Mouse (Mus musculus) T-helper 17 cell (primary cell): ENCODE results near the gene Gtf2f1.

Experiments
- in situ Hi-C, 2 experiments: fragments of 300-600 bp; cut with MboI, MseI; formaldehyde crosslinking; loops; 1 replicate in 1 of 2; 2 replicates in 1 of 2; pipeline ENCODE4 v1.15.1; 2025; ENCODE audit warnings: high pct_unique_total_duplicates in 2 of 2

The Gtf2f1 gene

DNA sequence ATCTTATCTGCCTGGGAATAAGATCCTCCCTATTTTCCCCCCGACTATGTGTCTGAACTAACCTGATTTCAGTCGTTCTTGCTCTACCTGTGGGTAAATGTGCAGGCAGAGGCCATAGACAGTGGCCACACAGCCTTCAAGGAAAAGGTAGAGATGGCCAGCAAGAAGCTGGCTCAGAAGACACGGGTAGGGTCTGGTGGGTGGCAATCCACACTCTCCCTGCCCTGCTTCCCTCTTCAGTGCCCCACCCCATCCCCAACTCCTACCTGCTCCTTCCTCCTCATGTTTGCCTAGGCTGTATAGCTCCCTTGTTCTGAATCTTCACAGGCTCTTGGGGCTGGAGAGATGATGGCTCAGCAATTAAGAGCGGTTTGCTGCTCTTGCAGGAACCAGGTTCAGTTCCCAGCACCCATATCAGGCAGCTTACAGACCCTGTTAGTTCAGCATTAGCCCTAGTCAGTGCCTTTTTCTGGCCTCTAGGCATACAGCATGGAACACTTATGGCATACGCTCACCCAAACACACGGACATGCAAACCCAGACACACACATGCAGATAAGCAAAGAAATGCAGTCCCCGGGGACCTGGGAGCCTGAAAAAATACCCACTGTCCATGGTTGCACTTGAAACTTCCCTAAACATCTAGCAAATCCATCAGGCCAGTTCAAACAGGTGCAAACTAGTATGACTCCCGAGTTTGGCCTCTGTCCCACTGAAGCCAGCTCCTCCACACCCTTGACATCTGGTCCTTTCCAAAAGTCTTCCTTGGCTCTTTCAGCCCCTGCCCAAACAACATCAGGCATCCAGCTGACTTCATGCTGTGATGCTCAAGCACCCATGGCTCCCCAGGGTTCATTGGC is 34.3 kb downstream of the Gtf2f1 start:
- in situ Hi-C loops: no loop called here

DNA sequence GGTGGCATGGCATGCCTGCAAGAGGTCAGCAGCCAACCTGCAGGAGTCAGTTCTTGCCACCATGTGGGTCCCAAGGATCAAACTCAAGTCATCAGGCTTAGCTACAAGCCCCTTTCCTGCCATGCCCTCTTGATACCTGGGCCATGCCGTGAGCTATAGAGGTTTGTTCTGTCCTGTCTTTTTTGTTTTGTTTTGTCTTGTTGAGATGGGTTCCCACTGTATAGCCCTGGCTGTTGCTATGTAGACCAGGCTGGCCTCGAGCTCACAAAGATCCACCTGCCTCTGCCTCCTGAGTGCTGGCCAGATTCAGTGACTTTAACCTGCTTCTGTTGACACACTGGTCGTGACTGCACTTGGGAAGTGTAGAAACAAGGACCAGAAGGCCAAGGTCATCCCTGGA is 35.7 kb downstream of the Gtf2f1 start:
- in situ Hi-C loops: no loop called here

DNA sequence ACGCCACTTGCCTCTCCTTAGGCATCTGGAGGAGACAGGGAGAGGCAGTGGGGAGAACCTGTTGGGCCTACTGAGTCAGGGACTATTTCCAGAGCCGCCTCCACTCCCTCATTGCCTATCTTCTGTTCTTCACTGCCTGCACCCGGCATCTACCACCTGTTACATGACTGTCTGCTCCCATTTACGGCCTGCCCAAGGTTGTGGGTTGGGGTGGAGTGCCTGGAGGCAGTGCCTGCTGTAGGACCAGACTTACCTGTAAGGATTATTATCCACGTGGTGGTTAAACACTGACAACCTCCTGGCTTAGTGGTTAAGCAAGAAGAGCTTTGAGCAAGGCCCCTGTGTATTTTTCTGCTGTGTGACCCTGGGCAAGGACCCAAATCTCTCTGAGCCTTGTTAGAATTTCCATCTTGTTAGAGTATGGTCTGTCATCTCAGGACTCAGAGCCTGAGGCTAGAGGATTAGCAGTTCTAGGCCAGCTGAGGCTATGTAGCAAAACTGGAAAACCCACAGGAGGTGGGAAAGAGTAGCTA is 36.3 kb downstream of the Gtf2f1 start:
- in situ Hi-C loops: no loop called here

DNA sequence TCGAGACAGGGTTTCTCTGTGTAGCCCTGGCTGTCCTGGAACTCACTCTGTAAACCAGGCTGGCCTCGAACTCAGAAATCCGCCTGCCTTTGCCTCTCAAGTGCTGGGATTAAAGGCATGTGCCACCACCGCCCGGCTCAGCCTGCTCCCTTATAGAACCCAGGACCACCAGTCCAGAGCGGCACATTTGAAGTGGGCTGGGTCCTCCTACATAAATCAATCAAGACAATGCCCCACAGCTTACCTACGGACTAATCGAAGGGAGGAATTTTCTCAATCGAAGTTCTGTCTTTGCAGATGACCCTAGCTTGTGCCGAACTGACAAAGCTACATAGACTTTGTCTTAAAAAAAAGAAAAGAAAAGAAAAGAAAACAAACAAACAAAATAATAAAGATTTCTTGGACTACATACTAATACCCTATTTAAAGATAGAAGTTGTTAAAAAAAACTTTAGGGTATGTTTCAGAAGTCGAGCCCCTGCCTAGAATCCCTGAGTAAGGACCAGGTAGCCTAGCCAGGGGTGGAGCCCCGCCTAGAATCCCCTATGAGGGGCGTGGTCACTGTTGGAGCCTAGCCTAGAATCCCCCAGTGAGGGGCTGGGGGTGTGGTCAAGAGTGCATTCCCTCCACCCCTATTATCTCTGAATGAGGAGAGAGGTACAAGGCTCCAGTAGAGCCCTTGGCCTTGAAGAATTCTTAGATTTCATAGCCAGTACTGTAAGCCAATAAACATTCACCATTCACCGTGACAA is 37.0 kb downstream of the Gtf2f1 start:
- in situ Hi-C loops: no loop called here

DNA sequence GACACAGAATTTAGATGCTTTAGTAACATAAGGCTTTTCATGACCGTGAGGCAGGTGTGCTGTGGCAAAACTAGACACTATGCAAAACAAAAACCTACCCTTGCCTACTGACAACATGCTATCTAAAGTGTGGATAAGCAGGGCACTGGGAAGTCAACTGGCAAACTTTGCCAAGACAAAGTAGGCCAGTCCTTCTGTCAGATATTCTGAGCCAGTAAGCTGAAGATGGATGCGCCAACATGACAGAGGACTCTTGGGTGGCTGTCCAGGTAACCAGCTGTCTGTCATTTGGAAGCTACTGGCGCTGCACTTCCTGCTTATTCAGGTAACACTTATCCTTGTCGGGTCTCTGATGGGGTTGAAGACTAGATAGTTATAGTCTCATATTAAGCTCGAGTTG is 41.0 kb downstream of the Gtf2f1 start:
- in situ Hi-C loops: no loop called here

DNA sequence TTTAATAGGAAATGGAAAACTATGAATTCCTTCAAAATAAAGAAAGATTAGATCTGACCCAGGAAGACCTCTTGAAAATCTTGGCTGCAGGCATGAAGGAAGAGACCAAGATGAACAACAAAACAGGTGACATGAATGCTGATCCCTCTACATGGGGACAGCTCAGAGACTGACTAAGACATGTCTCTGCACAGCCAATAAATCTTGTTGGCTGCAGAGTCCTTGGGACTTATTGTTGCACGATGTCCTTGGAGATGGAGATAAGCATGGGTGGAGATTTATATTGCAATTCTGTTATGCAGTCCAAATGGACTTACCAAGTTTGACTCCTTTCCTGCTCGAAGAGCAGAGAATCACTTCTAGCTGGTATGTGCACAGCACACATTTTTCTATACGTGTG is 41.8 kb downstream of the Gtf2f1 start:
- in situ Hi-C loops: no loop called here

DNA sequence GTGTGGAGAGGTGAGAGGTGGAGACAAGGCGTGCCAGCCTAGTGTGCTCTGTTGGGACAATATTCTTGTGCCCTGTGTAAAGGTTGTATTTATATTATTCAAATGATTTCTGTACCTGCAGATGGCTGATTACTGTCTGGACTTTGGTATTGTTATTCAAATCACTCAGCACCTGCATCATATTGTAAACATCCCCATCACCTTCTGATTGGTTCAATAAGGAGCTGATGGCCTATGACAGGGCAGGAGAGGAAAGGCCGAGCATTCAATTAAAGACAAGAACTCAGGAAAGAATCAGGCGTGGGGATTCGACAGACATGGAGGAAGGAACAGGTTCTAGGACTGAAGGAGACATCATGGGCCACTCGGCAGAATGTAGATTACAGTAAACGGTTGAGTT is 47.4 kb downstream of the Gtf2f1 start:
- in situ Hi-C loops: no loop called here

DNA sequence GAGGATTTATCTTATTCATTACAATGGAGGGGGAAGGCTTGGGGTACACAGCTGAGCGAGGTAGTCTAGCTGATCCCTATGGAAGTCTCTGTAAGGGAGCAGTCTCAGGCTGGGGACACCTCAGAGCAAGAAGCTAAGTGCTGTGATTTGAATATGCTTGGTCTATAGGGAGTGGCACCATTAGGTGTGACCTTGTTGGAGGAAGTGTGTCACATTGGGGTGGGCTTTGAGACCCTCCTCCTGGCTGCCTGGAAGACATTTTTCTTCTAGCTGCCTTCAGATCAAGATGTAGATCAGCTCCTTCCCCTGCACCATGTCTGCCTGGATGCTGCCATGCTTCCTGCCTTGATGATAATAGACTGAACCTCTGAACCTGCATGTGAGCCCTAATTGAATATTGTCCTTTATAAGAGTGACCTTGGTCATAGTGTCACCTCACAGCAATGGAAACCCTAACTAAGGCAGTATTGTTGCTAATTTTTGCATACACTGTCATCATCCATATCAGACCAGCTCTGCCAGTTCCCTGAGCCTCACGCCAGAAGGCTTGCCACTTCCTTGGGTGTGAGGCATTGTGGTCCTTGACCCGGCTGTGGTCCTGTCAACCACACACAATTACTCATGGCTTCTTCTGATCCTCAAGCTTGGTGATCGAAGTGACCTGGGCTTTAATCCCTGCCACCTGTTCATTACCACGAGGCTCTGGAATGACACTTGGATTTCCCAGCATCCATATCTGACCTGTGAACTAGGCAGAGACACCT is 48.3 kb downstream of the Gtf2f1 start:
- in situ Hi-C loops: no loop called here

DNA sequence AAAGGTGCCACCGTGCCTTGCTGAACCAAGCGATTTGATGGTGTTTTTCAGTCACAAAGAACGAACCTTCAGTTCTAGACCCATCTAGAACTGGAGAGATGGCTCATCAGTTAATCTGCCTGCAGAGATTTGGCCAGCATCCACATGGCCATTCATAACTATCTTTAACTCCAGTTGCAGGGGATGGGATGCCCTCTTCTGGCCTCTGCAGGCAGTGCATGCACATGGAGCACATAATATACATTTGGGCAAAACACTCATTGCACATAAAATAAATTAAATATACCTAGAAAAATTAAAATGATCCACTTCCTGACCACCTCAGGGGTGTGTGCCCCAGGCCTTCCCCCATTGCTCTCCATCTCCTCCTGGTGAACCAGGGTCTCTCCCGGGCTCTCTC is 49.2 kb downstream of the Gtf2f1 start:
- in situ Hi-C loops: no loop called here

DNA sequence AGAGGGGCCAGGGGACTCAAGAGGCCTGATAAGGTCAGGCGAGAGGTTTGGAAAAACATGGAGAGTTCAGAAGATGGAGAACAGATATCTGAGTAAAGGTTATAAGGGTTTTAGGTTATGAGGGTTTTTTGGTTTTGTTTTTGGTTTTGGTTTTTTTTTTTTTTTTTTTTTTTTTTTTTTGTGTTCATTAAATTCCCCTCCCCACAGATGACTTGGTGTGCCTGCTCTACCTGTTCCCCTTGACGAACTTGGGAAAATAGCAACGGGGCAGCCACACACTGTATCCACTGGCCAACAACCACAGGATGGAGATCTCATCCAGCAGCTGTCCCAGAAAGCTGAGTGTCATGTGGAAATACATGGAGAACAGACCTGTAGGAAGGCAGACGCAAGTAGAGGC is 52.4 kb downstream of the Gtf2f1 start:
- in situ Hi-C loops: loop anchor here in 1 of 2 experiments (5.0 kb wide), 1 partner anchor 66 kb away; no protein-coding TSS in a partner anchor

DNA sequence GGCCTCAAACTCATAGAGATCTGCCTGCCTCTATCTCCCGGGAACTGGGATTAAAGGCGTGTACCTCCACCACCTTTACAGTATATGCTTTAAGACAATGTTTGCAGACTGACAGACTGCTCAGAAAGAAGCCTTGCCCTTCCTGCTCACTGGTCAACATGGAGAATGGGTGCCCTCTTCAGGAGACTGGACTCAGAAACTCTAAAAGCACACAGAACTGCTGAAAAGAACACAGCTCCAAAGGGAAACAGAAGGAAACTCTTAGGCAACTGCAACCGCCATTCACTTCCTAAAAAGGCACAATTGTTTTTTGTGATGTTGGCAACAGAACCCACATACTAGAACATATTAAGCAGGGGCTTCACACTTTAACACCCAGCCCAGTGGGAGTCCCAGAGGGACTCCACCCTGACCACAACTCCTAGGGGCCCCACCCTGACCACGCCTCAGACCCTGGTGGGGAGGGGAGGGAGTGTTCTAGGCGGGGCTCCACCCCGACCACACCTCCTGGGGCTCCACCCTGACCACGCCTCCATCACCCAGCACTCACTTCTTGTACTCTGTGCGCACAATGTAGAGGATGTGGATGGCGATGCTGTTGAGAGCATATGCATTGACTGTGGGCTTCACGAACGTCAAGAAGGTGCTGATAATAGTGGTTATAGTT is 53.2 kb downstream of the Gtf2f1 start:
- in situ Hi-C loops: loop anchor here in 1 of 2 experiments (5.0 kb wide), 1 partner anchor 66 kb away; no protein-coding TSS in a partner anchor

DNA sequence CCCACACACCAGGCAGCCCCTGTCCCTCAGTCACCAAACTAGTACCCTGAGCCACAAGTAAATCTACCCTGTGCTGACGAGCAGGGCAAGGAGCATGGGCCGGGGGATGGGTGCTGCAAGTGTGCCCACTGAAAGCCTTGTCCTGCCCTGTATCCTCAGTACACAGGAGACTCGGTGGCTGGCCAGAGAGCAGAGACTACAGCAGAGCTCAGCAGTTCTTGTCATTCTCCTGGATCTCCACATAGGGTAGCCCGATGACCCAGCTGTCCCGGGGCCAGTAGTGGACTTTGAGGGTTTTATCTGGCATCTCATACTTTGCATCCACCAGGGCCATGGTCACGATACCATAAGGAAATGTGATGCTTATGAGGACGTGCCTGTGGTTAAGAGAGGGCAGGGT is 56.2 kb downstream of the Gtf2f1 start:
- in situ Hi-C loops: loop anchor here in 1 of 2 experiments (5.0 kb wide), 1 partner anchor 63 kb away; no protein-coding TSS in a partner anchor
